Comparison of ENCODE assay signal across 22 mouse cellular contexts in genomic region chr3:155662280-155662679, GRCm38 (mm10).
A peak's percentile ranks its signal among the peaks of the same experiment; 100 is the strongest.
DNase-seq lines count a peak whose midpoint lies in the region; ATAC-seq lines count a peak whose summit lies in the region.
"Had no signal": no experiment of that assay in that cellular context is flagged by ENCODE, and none has a peak within 500 bp of the region (broad histone marks: within the 10 kb centered on the region; RNA-seq: fewer than 3 reads in every experiment).

No protein-coding gene starts in this region.

- H3K27ac ChIP-seq in forebrain, embryonic 15.5 days (replicated peaks): 0 out of 2 replicates have a peak overlapping the region, but pooled peaks have one; percentile 17
- H3K27ac ChIP-seq: heart, embryonic 15.5 days; hindbrain, embryonic 15.5 days had no signal

- peak; percentile 96 for ATAC-seq in forebrain, embryonic 15.5 days (replicated peaks)
- ATAC-seq: intestine, postnatal 0 days; liver, postnatal 0 days; lung, postnatal 0 days had no signal

- H3K36me3 ChIP-seq in forebrain, embryonic 15.5 days: no peaks in the 10 kb centered on the region
- H3K36me3 ChIP-seq: heart, embryonic 15.5 days; hindbrain, embryonic 15.5 days had no signal

- H3K9me3 ChIP-seq in forebrain, embryonic 15.5 days: no peaks in the 10 kb centered on the region
- H3K9me3 ChIP-seq: heart, embryonic 15.5 days; hindbrain, embryonic 15.5 days had no signal

- no peak overlapping the region for H3K9ac ChIP-seq in forebrain, embryonic 15.5 days (replicated peaks)
- H3K9ac ChIP-seq: heart, embryonic 15.5 days; hindbrain, embryonic 15.5 days; liver, postnatal 0 days had no signal

- H3K4me1 ChIP-seq in forebrain, embryonic 15.5 days: 0 out of 2 replicates have a peak, but pooled peaks cover 2% of the 10 kb centered on the region
- H3K4me1 ChIP-seq: heart, embryonic 15.5 days; hindbrain, embryonic 15.5 days had no signal

- DNase-seq in cerebellum, postnatal 10 days: peak; percentile 23 to 24
- DNase-seq in cerebellum, adult 9-11 months: no peak
- peak; percentile 5 to 22 for DNase-seq in layer of hippocampus, postnatal 10 days (ENCODE audit: low spot score in 2 of 2)
- no peak for DNase-seq in layer of hippocampus, postnatal 36 days
- DNase-seq in adipocyte (ENCODE audit: low spot score): peak; percentile 5
- no peak for DNase-seq in left cerebral cortex, adult 8-10 months (ENCODE audit: low spot score in 2 of 2)
- DNase-seq: adrenal gland, postnatal 25 days; cerebellum, adult 11 months; cerebellum, postnatal 36 days; heart, postnatal 36 days; kidney, postnatal 25 days; liver, postnatal 0 days; midbrain, embryonic 14.5 days; right cerebral cortex, adult 18-20 months; thymus, adult 18-20 months; thymus, postnatal 36 days had no signal

- H3K4me3 ChIP-seq in forebrain, embryonic 15.5 days: no peak overlapping the region
- H3K4me3 ChIP-seq: heart, embryonic 15.5 days; hindbrain, embryonic 15.5 days had no signal

- H3K27me3 ChIP-seq in forebrain, embryonic 15.5 days: no peaks in the 10 kb centered on the region
- H3K27me3 ChIP-seq: heart, embryonic 15.5 days; hindbrain, embryonic 15.5 days had no signal

- no peak overlapping the region for H3K4me2 ChIP-seq in forebrain, embryonic 15.5 days (replicated peaks)
- H3K4me2 ChIP-seq: heart, embryonic 15.5 days; hindbrain, embryonic 15.5 days; liver, embryonic 11.5 days had no signal

Comparison
In these comparisons a context has a peak if more than half of its experiments do, and no peak if none do; other contexts are left out.
1. DNase-seq: peak in cerebellum, postnatal 10 days (2 of 2), layer of hippocampus, postnatal 10 days (2 of 2) and adipocyte (single experiment); none in cerebellum, adult 9-11 months (single experiment), layer of hippocampus, postnatal 36 days (0 of 2) and left cerebral cortex, adult 8-10 months (0 of 2).